Mouse (Mus musculus): Measurements from ENCODE around the gene Marveld2.

The Marveld2 gene

GRCm38 (mm10) chr13:100616181-100617087 lies at the start of gene Marveld2:
Marveld2 (minus strand) TSS chr13:100616971.
- peak; percentile 67 for DNase-seq (ENCODE audit: low read depth, low spot score)

- peak; percentile 88 for DNase-seq (ENCODE audit: low read depth, low spot score)
Measured at GRCm38 (mm10) chr13:100659864-100660456, 43.2 kb upstream of the Marveld2 start.

- DNase-seq (ENCODE audit: low read depth, low spot score): no peak
Measured at GRCm38 (mm10) chr13:100658091-100658490, 41.3 kb upstream of the Marveld2 start.

- peak; percentile 23 for DNase-seq (ENCODE audit: low read depth, low spot score)
Measured at GRCm38 (mm10) chr13:100651439-100652186, 34.8 kb upstream of the Marveld2 start, which contains the start of gene Taf9. Taf9 (plus strand) TSS chr13:100651579.

GRCm38 (mm10) chr13:100650550-100651438 lies 34.0 kb upstream of the Marveld2 start, which contains the start of the genes Ak6 and Rad17:
Ak6 (plus strand) TSS chr13:100650979.
Rad17 (minus strand) TSS chr13:100651051.
- peak; percentile 97 for DNase-seq (ENCODE audit: low read depth, low spot score)

- DNase-seq (ENCODE audit: low read depth, low spot score): no peak
Measured at GRCm38 (mm10) chr13:100648223-100648622, 31.5 kb upstream of the Marveld2 start.

- no peak for DNase-seq (ENCODE audit: low read depth, low spot score)
Measured at GRCm38 (mm10) chr13:100642471-100643209, 25.9 kb upstream of the Marveld2 start.

- DNase-seq (ENCODE audit: low read depth, low spot score): no peak
Measured at GRCm38 (mm10) chr13:100634106-100634691, 17.4 kb upstream of the Marveld2 start.

- DNase-seq (ENCODE audit: low read depth, low spot score): no peak
Measured at GRCm38 (mm10) chr13:100622241-100622640, 5.5 kb upstream of the Marveld2 start.

GRCm38 (mm10) chr13:100617583-100617982 lies 812 bp upstream of the Marveld2 start:
- DNase-seq (ENCODE audit: low read depth, low spot score): no peak

GRCm38 (mm10) chr13:100612903-100613302 lies 3.9 kb downstream of the Marveld2 start:
- DNase-seq (ENCODE audit: low read depth, low spot score): no peak

GRCm38 (mm10) chr13:100612251-100612650 lies 4.5 kb downstream of the Marveld2 start:
- DNase-seq (ENCODE audit: low read depth, low spot score): no peak

- no peak for DNase-seq (ENCODE audit: low read depth, low spot score)
Measured at GRCm38 (mm10) chr13:100611266-100611665, 5.5 kb downstream of the Marveld2 start.

- DNase-seq (ENCODE audit: low read depth, low spot score): peak; percentile 40
Measured at GRCm38 (mm10) chr13:100607756-100608155, 9.0 kb downstream of the Marveld2 start.

- DNase-seq (ENCODE audit: low read depth, low spot score): no peak
Measured at GRCm38 (mm10) chr13:100605845-100606244, 10.9 kb downstream of the Marveld2 start.

GRCm38 (mm10) chr13:100603738-100604095 lies 13.1 kb downstream of the Marveld2 start:
- DNase-seq (ENCODE audit: low read depth, low spot score): no peak

GRCm38 (mm10) chr13:100603031-100603737 lies 13.6 kb downstream of the Marveld2 start:
- DNase-seq (ENCODE audit: low read depth, low spot score): no peak

GRCm38 (mm10) chr13:100602239-100602902 lies 14.4 kb downstream of the Marveld2 start:
- DNase-seq (ENCODE audit: low read depth, low spot score): no peak

- no peak for DNase-seq (ENCODE audit: low read depth, low spot score)
Measured at GRCm38 (mm10) chr13:100601034-100601433, 15.7 kb downstream of the Marveld2 start.

All from CD4-positive, CD25-positive, alpha-beta regulatory T cell, adult 2 months (primary cell).